Mouse (Mus musculus) lung, embryonic 14.5 days (tissue): Measurements from ENCODE around the gene Pla2g5. TPM values are rescaled to one million over a fixed set of nuclear protein-coding genes. Genes with fewer than 3 reads are reported as not detected.
"Not testable (repeated sequence)": the region's sequence is repeated elsewhere in the genome, so short reads cannot be mapped to it uniquely, and the experiment has no call there.

Source experiments
- ATAC-seq: fragments of 200-750 bp; cut with Nextera tagmentation; 2 replicates; pipeline ENCODE4 v1.8.0; 2017; ENCODE audit warnings: mild to moderate bottlenecking, moderate TSS enrichment, moderate library complexity; ENCODE audit not compliant: insufficient read depth
- DNase-seq: peaks from one replicate; pipeline ENCODE4 v3.0.0-alpha.2; 2015
- H3K27ac ChIP-seq: fragments of 300-500 bp; sonication (generic); 2 replicates; pipeline ENCODE4 v1.5.1; 2014; ENCODE audit warnings: low read depth, mild to moderate bottlenecking, moderate library complexity
- H3K27me3 ChIP-seq: fragments of 300-500 bp; sonication (generic); 2 replicates; pipeline ENCODE4 v1.6.1; 2014; ENCODE audit warnings: low read length, control low read depth; ENCODE audit not compliant: insufficient read depth
- H3K36me3 ChIP-seq: fragments of 300-500 bp; sonication (generic); 2 replicates; pipeline ENCODE4 v1.6.1; 2014; ENCODE audit warnings: control low read depth; ENCODE audit not compliant: insufficient read depth
- H3K4me1 ChIP-seq: fragments of 300-500 bp; sonication (generic); 2 replicates; pipeline ENCODE4 v1.6.1; 2014; ENCODE audit warnings: antibody characterized with exemption, control low read depth; ENCODE audit not compliant: insufficient read depth
- H3K4me2 ChIP-seq: fragments of 300-500 bp; sonication (generic); 2 replicates; pipeline ENCODE4 v1.6.1; 2014; ENCODE audit warnings: mild to moderate bottlenecking
- H3K4me3 ChIP-seq: fragments of 300-500 bp; sonication (generic); 2 replicates; pipeline ENCODE4 v1.5.1; 2014; ENCODE audit warnings: low read depth, low read length
- H3K9ac ChIP-seq: fragments of 300-500 bp; sonication (generic); 2 replicates; pipeline ENCODE4 v1.6.1; 2014
- H3K9me3 ChIP-seq: fragments of 300-500 bp; sonication (generic); 2 replicates; pipeline ENCODE4 v1.6.1; 2016; ENCODE audit warnings: low read depth, low read length, control low read depth
- CTCF ChIP-seq: IDR thresholded peaks from 2 replicates; pipeline ENCODE4 v1.5.1; 2016; ENCODE audit warnings: antibody characterized with exemption, low read depth
- WGBS: fragments of 180-500 bp; shearing (Covaris S2); extraction: QIAGEN DNeasy Blood & Tissue Kit; methylation state at CpG from one replicate; pipeline ENCODE4 v1.1.7; 2014; 5-methylcytosine and 5-hydroxymethylcytosine counted together
- polyA plus RNA-seq: library from polyadenylated mRNA; unstranded; fragments of >200 nt; fragmentation: Nextera tagmentation; extraction: Ambion mirVana; gene quantifications from 2 replicates; pipeline ENCODE4 v1.2.1, GENCODE M21; 2014

Gene Pla2g5
- polyA plus RNA-seq, 1 experiment from 2014 or later: 0.61 TPM

- no peak overlapping the region for H3K4me3 ChIP-seq
- peaks cover 9% of the 10 kb centered on the region; the same call in 1 of the 2 replicates for H3K27me3 ChIP-seq
- 12% methylated on average over 6 of the region's 6 CpGs for WGBS
- no peaks in the 10 kb centered on the region for H3K9me3 ChIP-seq
- DNase-seq: peak; percentile 91
- H3K9ac ChIP-seq: no peak overlapping the region
- H3K36me3 ChIP-seq: no peaks in the 10 kb centered on the region
- no peaks in the 10 kb centered on the region for H3K4me1 ChIP-seq
- peak; percentile 91 for TF ChIP-seq CTCF
- no peak overlapping the region for H3K4me2 ChIP-seq
- ATAC-seq: no peak
- H3K27ac ChIP-seq: no peak overlapping the region
Measured at GRCm38 (mm10) chr4:138884261-138884660, 21.0 kb upstream of the Pla2g5 start.

- no peak overlapping the region for H3K4me3 ChIP-seq
- peak; percentile 62 for DNase-seq
- ATAC-seq: no peak
- H3K4me2 ChIP-seq: peak overlapping the region; percentile 44
- H3K4me1 ChIP-seq: no peaks in the 10 kb centered on the region
- no peak for TF ChIP-seq CTCF
- no peaks in the 10 kb centered on the region for H3K36me3 ChIP-seq
- H3K27ac ChIP-seq: no peak overlapping the region
- peaks cover 9% of the 10 kb centered on the region; the same call in 1 of the 2 replicates for H3K27me3 ChIP-seq
- no peak overlapping the region for H3K9ac ChIP-seq
- 9% methylated on average over 16 of the region's 16 CpGs for WGBS
- H3K9me3 ChIP-seq: no peaks in the 10 kb centered on the region
Measured at GRCm38 (mm10) chr4:138882179-138882578, 18.9 kb upstream of the Pla2g5 start.

DNA sequence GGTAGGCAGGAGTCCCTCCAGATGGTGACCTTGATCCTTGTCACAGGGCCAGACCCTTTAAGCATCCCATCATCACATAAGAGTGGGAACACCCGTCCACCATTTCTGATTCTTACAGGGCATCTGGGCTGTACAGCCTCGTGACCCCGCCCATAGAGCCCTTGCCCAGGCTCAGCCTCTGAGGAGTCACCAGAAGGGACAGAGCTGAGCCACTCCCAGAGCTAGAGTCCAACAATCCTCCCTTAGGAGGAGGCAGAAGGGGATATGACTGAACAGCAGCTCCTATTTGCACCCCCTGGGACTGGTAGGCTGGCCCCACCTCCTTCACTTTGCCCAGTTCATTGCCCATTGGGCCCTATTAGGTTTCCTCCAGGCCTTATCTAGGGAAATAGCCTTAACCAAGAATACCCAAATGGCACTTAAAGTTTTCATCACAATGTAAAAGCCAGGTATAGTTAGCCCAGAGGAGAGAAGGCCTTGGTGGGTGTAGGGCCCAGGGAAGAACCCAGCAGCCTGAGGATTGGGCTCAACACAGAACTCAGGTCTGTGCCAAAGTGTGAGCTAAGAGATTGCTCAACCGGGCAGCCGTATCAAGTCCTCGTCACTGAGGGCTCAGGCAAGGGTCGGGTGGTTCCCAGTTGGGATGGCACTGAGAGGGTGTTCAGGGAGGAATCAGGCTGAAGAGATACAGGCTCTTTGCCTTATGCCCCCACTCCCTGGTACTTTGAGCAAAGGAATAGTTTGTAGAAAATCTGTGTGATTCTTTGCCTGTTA lies 17.7 kb upstream of the Pla2g5 start:
- 81% methylated on average over 7 of the region's 7 CpGs for WGBS
- Histone ChIP-seq H3K27ac (no peak overlapping the region), H3K27me3 (peaks cover 9% of the 10 kb centered on the region; the same call in 1 of the 2 replicates), H3K36me3 (no peaks in the 10 kb centered on the region), H3K4me1 (no peaks in the 10 kb centered on the region), H3K4me2 (no peak overlapping the region), H3K9me3 (no peaks in the 10 kb centered on the region), H3K9ac (no peak overlapping the region), H3K4me3 (no peak overlapping the region)
- DNase-seq (no peak), ATAC-seq (no peak)
- no peak for TF ChIP-seq CTCF

DNA sequence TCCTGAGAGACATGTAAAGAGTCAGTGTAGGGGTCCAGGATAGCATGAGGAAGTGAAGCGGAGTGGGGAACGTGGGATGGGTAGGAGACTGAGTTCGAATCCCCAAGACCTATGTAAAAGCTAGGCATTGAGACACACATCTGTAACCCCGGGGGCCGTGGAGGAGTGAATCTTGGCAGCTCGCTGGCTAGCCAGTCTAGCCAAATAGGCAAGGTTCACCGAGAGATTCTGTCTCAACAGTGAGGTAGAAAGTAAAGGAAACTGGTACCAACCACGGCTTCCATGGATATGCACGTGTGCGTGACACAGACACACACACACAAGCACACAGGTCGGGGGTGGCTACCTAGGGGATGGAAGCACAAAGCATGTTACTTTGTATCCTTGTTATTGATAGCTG lies 16.5 kb upstream of the Pla2g5 start:
- no peak overlapping the region for H3K4me2 ChIP-seq
- H3K27me3 ChIP-seq: peaks cover 9% of the 10 kb centered on the region; the same call in 1 of the 2 replicates
- WGBS: 84% methylated on average over 11 of the region's 11 CpGs
- no peak for DNase-seq
- ATAC-seq: no peak
- H3K9ac ChIP-seq: no peak overlapping the region
- no peak for TF ChIP-seq CTCF
- H3K9me3 ChIP-seq: no peaks in the 10 kb centered on the region
- no peak overlapping the region for H3K27ac ChIP-seq
- H3K36me3 ChIP-seq: no peaks in the 10 kb centered on the region
- no peak overlapping the region for H3K4me3 ChIP-seq
- H3K4me1 ChIP-seq: no peaks in the 10 kb centered on the region

DNA sequence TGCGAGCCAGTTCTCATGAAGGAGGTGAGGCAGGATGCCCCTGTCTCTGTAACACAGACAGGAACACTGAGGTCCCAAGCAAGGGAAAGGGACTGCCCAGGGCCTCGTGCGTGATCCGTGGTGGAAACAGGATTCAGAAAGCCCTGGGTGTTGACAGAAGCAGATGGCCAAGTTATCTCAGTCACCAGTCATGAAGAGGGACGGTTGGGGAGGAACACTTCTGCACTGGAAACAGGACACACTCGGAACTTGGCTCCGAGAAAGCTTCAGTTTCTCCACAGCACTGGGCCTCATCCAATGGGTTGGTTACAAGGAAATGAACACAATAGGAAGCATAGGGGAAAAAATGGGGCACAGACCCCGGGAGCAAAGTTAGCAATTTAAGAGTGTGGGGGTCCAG lies 15.5 kb upstream of the Pla2g5 start:
- TF ChIP-seq CTCF: no peak
- Histone ChIP-seq H3K9me3 (no peaks in the 10 kb centered on the region), H3K27ac (no peak overlapping the region), H3K4me2 (no peak overlapping the region), H3K4me1 (no peaks in the 10 kb centered on the region), H3K27me3 (peaks cover 9% of the 10 kb centered on the region; the same call in 1 of the 2 replicates), H3K36me3 (no peaks in the 10 kb centered on the region), H3K4me3 (no peak overlapping the region), H3K9ac (no peak overlapping the region)
- DNase-seq (peak; percentile 21), ATAC-seq (no peak)
- WGBS: 26% methylated on average over 8 of the region's 8 CpGs

GRCm38 (mm10) chr4:138877731-138878130 lies 14.4 kb upstream of the Pla2g5 start, which contains the start of gene Pla2g2e:
Gene Pla2g2e (plus strand): TSS chr4:138877942.
- Histone ChIP-seq H3K4me3 (no peak within 1 kb of the TSS), H3K27me3 (peaks cover 9% of the 10 kb centered on the region; the same call in 1 of the 2 replicates), H3K9me3 (no peaks in the 10 kb centered on the region), H3K4me1 (no peaks in the 10 kb centered on the region), H3K27ac (no peak within 1 kb of the TSS), H3K4me2 (no peak within 1 kb of the TSS), H3K9ac (no peak within 1 kb of the TSS), H3K36me3 (no peaks in the 10 kb centered on the region)
- no peak for DNase-seq
- WGBS: 73% methylated on average over 4 of the region's 4 CpGs
- ATAC-seq: no peak
- TF ChIP-seq CTCF: no peak

DNA sequence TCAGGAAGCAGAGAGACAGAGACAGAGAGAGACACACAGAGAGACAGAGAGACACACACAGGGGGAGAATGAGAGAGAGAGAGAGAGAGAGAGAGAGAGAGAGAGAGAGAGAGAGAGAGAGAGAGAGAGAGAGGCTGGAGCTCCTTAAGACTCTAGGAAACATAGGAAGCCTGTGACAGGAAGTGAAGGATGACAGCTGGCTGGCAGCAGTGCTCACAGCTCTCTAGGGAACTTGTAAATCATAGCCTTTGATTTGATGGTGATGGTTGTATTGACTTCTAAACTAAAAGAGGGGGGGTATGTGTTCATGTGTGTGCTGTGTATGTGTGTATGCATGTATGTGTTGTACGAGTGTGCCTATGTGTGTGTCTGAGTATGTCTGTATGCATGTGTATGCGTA lies 12.7 kb upstream of the Pla2g5 start:
- Histone ChIP-seq H3K36me3 (no peaks in the 10 kb centered on the region), H3K9ac (no peak overlapping the region), H3K9me3 (no peaks in the 10 kb centered on the region), H3K27ac (no peak overlapping the region), H3K4me3 (no peak overlapping the region), H3K27me3 (0 out of 2 replicates have a peak, but pooled peaks cover 2% of the 10 kb centered on the region), H3K4me2 (no peak overlapping the region), H3K4me1 (no peaks in the 10 kb centered on the region)
- ATAC-seq (no peak), DNase-seq (peak; percentile 62)
- no peak for TF ChIP-seq CTCF
- 88% methylated on average over 2 of the region's 2 CpGs for WGBS

- not testable (repeated sequence) for ATAC-seq, H3K4me1 ChIP-seq, H3K36me3 ChIP-seq, H3K4me2 ChIP-seq, H3K9me3 ChIP-seq, H3K9ac ChIP-seq, H3K27me3 ChIP-seq, H3K4me3 ChIP-seq, H3K27ac ChIP-seq
- peak; percentile 45 for DNase-seq
- WGBS: 67% methylated on average over 2 of the region's 2 CpGs
Measured at GRCm38 (mm10) chr4:138875275-138875674, 12.0 kb upstream of the Pla2g5 start.
